Mouse (Mus musculus) frontal cortex, postnatal 10 days (tissue): ENCODE data around the gene Bcl2l1.

Experiments
- DNase-seq, 2 experiments: peaks; one replicate each; pipeline ENCODE4 v3.0.0; 2022; ENCODE audit warnings: low spot score in 2 of 2, mixed read lengths in 1 of 2

Gene Bcl2l1

DNA sequence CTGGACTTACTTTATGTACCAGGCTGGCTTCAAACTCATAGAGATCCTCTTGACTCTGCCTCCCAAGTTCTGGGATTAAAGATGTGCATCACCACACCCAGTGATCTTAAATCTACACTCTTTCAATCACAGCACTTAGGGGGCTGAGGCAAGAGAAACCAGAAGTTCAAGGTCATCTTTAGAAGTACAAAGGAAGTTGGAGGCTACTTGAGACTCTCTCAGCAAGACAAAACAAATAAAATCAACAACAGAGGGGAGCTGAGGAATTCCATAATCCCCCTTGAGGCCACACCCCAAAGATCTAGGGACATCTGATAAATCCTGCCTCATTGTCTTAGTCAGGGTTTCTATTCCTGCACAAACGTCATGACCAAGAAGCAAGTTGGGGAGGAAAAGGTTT, 59.3 kb downstream of the Bcl2l1 start:
- DNase-seq: no peak

DNA sequence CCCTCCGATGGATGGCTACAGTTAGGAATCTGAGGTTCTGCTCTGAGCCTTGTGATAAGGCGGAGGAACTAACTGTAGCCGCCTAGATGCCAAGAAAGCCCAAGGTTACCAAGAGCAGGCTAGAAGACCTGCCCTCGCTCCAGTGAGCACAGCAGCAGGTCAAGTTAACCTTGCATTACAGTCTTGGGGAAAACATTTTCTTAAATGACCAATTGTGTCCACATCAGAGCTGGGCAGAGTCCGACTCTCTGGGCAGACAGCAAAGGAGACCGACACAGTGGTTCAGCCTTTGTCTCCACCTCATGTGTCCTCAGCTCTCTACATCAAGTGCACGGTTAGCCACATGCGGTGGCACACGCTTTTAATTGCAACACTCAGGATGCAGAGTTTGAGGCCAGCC, 60.0 kb downstream of the Bcl2l1 start:
- DNase-seq: no peak

- DNase-seq: no peak
Measured at GRCm38 (mm10) chr2:152769677-152770076, 61.9 kb downstream of the Bcl2l1 start.

DNA sequence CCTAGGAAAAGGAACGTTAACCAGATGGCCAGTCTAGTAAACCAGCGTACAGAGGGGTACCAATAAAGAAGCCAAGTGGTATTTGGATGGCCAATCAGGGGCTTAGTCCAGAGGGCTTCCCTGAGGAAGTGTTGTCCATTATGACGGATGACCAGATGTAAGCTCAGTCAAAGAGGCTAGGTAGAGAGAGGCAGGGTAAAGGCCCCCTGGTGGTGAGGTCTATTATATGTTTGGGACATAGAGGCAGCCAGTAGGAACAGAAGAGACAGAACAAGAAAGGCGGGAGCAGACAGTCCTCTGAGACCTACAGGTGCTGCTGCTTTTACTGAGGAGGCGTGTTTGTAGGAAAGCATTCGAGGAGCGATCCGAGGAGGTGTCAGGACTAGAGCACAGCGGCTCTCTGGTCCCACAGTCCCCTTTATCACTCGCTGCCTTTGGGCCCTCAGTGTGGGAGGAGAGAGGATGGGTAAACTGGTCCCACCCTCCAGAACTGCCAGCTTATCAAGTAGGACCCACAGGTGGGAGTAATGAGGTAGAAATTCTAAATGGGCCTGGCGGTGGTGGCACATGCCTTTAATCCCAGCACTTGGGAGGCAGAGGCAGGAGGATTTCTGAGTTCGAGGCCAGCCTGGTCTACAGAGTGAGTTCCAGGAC, 63.8 kb downstream of the Bcl2l1 start:
- DNase-seq: no peak

- DNase-seq: peak; percentile 58 to 85
Measured at GRCm38 (mm10) chr2:152766387-152767123, 65.0 kb downstream of the Bcl2l1 start.

DNA sequence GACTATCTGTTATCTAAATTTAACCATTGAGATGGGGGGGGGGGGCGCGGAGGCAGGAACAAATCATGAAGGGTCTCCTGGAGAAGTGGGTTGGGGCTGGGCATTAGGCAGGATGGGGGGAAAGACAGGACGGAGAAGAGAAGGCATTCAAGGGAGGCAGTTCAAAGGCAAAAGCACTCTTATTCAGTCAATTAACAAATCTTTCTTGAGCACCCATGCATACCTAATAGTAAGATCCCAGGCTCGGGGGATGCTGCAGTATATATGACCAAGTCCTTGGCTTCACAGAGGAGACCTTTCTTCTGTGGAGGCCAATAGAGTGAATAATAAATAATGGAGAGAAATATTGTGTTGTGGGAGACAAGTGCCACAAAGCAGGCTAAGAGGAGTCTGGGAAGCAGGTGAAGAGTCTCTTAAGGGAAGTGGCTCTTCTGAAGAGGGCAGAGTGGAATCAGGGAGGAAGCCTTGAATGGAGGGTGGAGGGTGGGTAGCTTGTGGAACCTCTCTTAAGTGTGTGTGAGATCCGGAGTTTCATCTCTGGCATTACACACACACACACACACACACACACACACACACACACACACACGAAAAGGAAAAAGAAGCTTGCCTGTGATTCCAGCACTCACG, 66.4 kb downstream of the Bcl2l1 start:
- DNase-seq: no peak

DNA sequence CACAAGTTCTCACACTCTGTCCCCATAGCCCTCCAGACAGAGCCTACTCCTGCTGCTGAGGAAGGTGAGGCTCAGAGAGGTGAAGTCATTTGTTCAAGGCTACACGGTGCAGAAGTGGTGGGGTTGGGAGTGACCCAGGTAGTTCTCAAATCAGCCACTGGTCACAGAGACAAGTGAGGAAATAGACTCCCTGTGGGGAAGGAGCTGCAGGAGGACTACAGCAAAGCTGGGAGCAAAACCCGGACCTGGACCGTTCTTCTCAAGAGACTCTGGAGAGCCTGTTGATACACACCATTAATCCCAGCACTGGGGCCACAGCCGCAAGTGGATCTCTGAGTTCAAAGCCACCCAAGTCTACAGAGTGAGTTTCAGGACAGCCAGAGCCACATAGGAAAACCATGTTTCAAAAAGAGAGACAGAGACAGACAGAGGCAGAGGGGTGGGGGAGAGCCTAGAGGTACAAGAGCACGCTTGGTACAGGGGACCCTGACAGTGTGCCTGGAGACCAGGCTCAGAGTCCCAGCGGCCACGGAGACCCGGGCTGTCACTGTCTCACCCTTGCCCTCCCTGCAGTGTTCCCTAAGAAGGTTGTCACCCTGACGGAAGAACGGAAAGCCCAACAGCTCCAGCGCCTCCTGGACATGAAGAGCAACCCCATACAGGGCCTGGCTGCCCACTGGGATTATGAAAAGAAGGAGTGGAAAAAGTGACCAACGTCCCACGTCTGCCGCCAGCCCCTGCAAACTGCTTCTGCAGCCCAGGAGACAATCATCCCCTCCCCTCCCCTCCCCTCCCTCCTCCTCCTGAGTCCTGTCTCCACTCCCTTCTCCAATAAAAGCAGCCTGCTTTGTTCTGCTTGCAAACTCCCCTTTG, 67.1 kb downstream of the Bcl2l1 start:
- no peak for DNase-seq

DNA sequence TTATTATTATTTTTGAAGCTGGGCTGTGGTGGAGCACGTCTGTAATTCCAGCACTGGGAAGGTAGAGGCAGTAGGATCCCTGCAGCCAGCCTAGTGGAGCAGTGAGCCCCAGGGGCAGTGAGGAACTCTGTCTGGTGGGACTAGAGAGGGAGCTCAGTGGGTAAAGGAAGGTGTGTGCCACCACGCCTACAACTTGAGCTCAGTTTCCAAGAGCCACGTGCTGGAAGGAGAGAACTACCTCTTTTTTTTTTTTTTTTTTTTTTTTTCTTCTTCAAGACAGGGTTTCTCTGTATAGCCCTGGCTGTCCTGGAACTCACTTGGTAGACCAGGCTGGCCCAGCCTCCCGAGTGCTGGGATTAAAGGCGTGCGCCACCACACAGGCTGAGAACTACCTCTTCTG, 68.2 kb downstream of the Bcl2l1 start:
- no peak for DNase-seq

DNA sequence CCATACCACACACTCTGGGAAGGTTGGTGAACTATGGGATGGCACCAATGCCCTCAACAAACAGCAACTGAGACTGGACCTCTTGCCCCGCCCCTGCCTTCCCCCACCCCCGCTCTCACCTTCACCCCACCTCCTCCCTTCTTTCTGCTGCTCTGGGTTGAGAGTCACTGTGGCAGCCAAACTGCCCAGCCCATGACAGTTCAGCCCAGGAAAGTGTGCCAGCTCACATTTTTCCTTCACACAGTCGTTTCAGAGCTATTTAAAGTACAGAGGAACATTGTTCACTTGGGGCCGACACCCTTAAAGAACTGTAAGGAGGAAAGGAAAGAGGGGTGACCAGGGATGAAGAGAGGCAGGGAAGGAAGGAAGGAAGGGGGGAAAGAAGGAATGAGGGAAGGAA, 73.2 kb downstream of the Bcl2l1 start:
- DNase-seq: no peak

- no peak for DNase-seq
Measured at GRCm38 (mm10) chr2:152757478-152757877, 74.0 kb downstream of the Bcl2l1 start.

- no peak for DNase-seq
Measured at GRCm38 (mm10) chr2:152756474-152757393, 74.8 kb downstream of the Bcl2l1 start.

- DNase-seq: no peak
Measured at GRCm38 (mm10) chr2:152753944-152754711, 77.4 kb downstream of the Bcl2l1 start, which contains the start of gene Cox4i2. Cox4i2 (plus strand) TSS chr2:152754173.

DNA sequence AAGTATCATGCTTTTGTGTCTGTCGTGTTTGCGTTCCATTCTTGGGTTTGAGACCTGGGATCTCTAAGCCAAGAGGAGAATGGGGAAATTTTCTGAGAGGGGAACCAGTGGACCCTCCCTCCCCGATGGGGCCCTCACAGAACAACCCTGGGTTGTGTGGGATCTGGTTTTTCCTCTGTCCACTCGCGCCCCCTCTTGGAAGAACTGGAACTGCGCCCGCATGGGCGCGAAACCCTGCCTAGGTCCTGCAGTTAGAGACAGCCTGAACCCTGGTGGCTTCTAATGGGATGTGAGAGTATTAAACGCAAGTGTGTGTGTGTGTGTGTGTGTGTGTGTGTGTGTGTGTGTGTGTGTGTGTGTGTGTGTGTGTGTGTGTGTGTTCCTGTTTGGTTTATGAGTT, 89.1 kb downstream of the Bcl2l1 start:
- DNase-seq: peak in 1 of 2 experiments; percentile 44

DNA sequence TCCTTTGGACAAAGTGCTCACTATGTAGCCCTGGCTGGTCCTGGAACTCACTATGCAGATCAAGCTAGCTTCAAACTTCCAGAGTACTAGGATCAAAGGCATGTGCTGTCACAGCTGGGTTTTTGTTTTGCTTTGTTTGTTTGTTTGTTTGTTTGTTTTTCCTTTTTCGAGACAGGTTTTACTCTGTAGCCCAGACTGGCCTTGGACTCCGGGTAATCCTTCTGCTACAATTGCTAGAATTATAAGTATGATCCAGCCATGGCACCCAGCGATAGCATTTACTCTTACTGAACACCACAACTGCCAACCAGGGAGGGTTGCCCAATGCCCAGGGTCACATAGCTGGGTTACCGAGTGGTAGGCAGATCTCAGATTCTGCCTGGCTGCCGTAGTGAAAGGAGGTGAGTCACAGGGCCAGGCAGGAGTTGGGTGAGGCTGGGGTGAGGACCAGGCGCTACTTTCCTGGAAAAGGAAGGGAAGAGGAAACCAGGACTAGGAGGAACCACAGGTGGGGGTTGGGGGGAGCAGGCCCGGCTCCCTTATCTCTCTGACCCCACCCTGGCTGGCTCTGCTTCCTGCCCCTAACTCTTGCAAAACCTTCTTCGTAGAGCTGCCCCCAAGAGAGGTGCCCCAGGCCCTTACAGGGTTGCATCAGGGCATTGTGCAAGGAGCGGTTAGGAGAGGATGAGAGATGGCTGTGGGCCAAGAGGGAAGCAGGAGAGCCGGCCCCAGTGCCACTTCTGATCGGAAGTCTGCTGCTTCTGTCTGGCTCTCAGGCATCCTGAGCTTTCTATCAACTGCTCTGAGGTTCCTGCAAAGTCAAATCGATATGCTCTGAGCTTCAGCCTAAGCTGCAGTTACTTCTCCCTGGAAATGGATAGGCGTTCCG, 90.1 kb downstream of the Bcl2l1 start:
- DNase-seq: no peak

DNA sequence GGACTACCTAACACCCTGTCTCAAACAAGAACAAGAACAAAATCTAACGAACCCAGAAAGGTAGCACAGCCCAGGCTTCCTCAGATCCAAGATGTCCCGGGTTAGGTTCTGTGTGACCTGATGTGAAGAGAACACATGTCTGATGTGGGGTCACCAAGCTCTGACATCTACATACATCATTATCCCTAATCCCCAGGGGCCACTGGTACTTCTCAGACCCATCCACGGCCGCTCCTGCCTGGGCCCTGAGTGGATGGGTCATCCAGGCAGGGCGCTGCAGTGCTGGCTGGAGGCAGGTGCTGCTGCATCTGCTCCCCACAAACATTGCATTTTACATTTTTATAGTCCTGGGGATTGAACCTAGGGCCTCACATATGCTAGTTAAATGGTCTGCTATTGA, 91.0 kb downstream of the Bcl2l1 start:
- DNase-seq: no peak

- DNase-seq: no peak
Measured at GRCm38 (mm10) chr2:152739842-152740260, 91.7 kb downstream of the Bcl2l1 start.

DNA sequence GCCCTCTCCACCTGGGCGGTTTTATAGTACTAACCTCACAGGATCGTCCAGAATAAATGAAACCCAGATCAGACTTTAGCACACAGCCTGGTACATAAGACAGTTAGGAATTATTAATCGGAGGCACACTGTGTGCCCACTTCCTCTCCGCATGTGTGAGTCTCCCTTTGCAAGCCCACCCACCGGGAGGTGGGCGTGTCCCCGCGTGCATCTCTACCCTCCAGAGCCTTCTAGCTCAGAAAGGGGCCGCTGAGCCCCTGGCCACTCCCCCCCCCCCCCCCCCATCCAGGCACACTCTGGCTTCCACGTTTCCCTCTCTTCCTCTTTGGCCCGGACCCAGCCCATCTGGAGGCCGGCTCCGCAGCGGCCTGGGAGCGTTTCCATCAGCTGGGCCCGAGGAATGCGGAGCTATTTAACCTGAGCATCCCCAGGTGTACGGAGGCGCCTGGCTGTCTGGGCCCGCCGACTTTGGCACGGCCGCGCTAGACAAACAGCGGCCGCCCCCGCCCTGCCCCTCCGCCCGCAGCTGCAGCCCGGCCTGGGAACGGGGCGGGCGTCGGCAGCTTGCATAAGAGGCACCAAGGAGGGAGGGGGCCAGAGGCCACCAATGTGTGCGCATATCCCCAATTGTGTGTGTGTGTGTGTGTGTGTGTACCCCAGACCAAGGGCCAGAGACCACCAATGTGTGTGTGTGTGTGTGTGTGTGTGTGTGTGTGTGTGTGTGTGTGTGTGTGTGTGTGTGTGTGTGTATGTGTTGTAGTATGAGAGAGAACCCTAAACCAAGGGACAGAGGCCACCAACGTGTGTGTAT, 92.3 kb downstream of the Bcl2l1 start:
- peak in 1 of 2 experiments; percentile 35 for DNase-seq

GRCm38 (mm10) chr2:152738341-152738740, 93.2 kb downstream of the Bcl2l1 start:
- no peak for DNase-seq
